Mouse (Mus musculus): Measurements from ENCODE around the gene Cacna1c.

GRCm38 (mm10) chr6:118887032-118887431, 309.2 kb downstream of the Cacna1c start:
- no peak for TF ChIP-seq CTCF (IDR thresholded peaks at IDR 0.05; ENCODE audit: low read depth, low read length)
- no peak for TF ChIP-seq POLR2A (IDR thresholded peaks at IDR 0.05; ENCODE audit: borderline replicate concordance, low read depth, low read length)
